ENCODE assay signal across 8 mouse cellular contexts in the genomic region with DNA sequence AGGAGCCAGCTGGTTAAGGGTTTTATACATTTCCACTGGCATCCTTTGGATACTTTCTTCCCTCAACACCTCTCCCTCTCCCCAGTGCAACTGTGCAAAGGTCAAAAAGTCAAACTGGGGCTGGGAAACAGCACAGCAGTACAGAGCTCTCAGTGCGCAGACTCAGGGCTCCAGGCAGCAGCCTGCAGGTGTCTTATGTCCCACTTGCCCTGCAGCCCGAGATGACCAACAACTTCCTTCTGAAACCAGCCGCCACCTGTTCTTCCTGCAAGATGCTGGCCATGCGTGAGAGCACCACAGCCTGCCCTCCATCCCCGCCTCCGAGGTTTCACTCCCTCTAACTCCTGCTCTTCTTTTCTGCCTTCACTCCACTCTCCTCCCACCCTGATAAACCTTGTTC. TPM values are rescaled to one million over a fixed set of nuclear protein-coding genes. Genes with fewer than 3 reads are reported as not detected.
DNase-seq lines count a peak whose midpoint lies in the region; ATAC-seq and TF ChIP-seq lines count a peak whose summit lies in the region.

No protein-coding gene starts in this region.

- TF ChIP-seq CTCF in cortical plate, adult 2 months (IDR thresholded peaks at IDR 0.05; ENCODE audit: extremely low read depth, insufficient read depth, low read length): no peak
- no peak for TF ChIP-seq CTCF in lung, postnatal 0 days (IDR thresholded peaks at IDR 0.05)

- peak overlapping the region; percentile 39 for H3K4me2 ChIP-seq in heart, embryonic 16.5 days (ENCODE audit: low read depth, low read length)
- H3K4me2 ChIP-seq in hindbrain, embryonic 16.5 days (ENCODE audit: low read length): peak overlapping the region; percentile 10; the same call in 1 of the 2 replicates
- H3K4me2 ChIP-seq in lung, postnatal 0 days (replicated peaks; ENCODE audit: low read depth, low read length): 0 out of 2 replicates have a peak overlapping the region, but pooled peaks have one; percentile 11
- H3K4me2 ChIP-seq in stomach, embryonic 14.5 days (replicated peaks; ENCODE audit: low read depth, low read length): no peak overlapping the region

- no peak for DNase-seq in heart, postnatal 14 days
- peak; percentile 39 for DNase-seq in lung, postnatal 0 days (ENCODE audit: low spot score)
- DNase-seq in layer of hippocampus, adult 9-10 months (ENCODE audit: low spot score): no peak
- DNase-seq in adrenal gland, postnatal 25 days: no peak

- H3K27me3 ChIP-seq in heart, embryonic 16.5 days (ENCODE audit: control insufficient read depth, insufficient read depth, low read length): no peaks in the 10 kb centered on the region
- H3K27me3 ChIP-seq in hindbrain, embryonic 16.5 days (replicated peaks; ENCODE audit: control insufficient read depth, insufficient read depth, low read length): no peaks in the 10 kb centered on the region
- no peaks in the 10 kb centered on the region for H3K27me3 ChIP-seq in lung, postnatal 0 days (replicated peaks; ENCODE audit: insufficient read depth, low read length)
- no peaks in the 10 kb centered on the region for H3K27me3 ChIP-seq in stomach, embryonic 14.5 days (ENCODE audit: control insufficient read depth, insufficient read depth, low read length)

- 32% methylated on average over 6 of the region's 6 CpGs for WGBS in heart, embryonic 16.5 days
- WGBS in hindbrain, embryonic 16.5 days: 48% methylated on average over 6 of the region's 6 CpGs
- 11% methylated on average over 6 of the region's 6 CpGs for WGBS in lung, postnatal 0 days
- 16% methylated on average over 6 of the region's 6 CpGs for WGBS in stomach, embryonic 14.5 days

- H3K4me1 ChIP-seq in heart, embryonic 16.5 days (ENCODE audit: control insufficient read depth, insufficient read depth, low read length): peaks cover 34% of the 10 kb centered on the region
- H3K4me1 ChIP-seq in cortical plate, adult 2 months (ENCODE audit: control insufficient read depth, insufficient read depth, low read length): peaks cover 3% of the 10 kb centered on the region; the same call in 1 of the 2 replicates
- peaks cover 29% of the 10 kb centered on the region for H3K4me1 ChIP-seq in hindbrain, embryonic 16.5 days (ENCODE audit: control insufficient read depth, insufficient read depth, low read depth, low read length)
- H3K4me1 ChIP-seq in lung, postnatal 0 days (ENCODE audit: insufficient read depth, low read depth, low read length): peaks cover 10% of the 10 kb centered on the region; the same call in 1 of the 2 replicates
- peaks cover 16% of the 10 kb centered on the region for H3K4me1 ChIP-seq in stomach, embryonic 14.5 days (ENCODE audit: control insufficient read depth, insufficient read depth, low read length)

- H3K9ac ChIP-seq in heart, embryonic 16.5 days (ENCODE audit: low read length): no peak overlapping the region; the same call in 1 of the 2 replicates
- H3K9ac ChIP-seq in hindbrain, embryonic 16.5 days (ENCODE audit: low read depth, low read length): no peak overlapping the region; the same call in 1 of the 2 replicates
- H3K9ac ChIP-seq in lung, postnatal 0 days (replicated peaks; ENCODE audit: low read depth): no peak overlapping the region
- no peak overlapping the region for H3K9ac ChIP-seq in stomach, embryonic 14.5 days (replicated peaks; ENCODE audit: low read depth, low read length)

- TF ChIP-seq POLR2A in cortical plate, adult 2 months (IDR thresholded peaks at IDR 0.05; ENCODE audit: extremely low read depth, insufficient read depth, low read length): 0 out of 2 replicates have a peak, but pooled peaks have one; percentile 8

- no peak for ATAC-seq in heart, embryonic 16.5 days (replicated peaks; ENCODE audit: extremely low read depth, insufficient read depth, low FRiP score)
- no peak for ATAC-seq in hindbrain, embryonic 16.5 days
- ATAC-seq in lung, postnatal 0 days: no peak
- no peak for ATAC-seq in stomach, embryonic 14.5 days (ENCODE audit: insufficient number of reproducible peaks, insufficient read depth, low FRiP score, low read depth)

- no peaks in the 10 kb centered on the region for H3K9me3 ChIP-seq in heart, embryonic 16.5 days (replicated peaks; ENCODE audit: control insufficient read depth, low read length)
- no peaks in the 10 kb centered on the region for H3K9me3 ChIP-seq in hindbrain, embryonic 16.5 days (ENCODE audit: control insufficient read depth, low read length)
- no peaks in the 10 kb centered on the region for H3K9me3 ChIP-seq in lung, postnatal 0 days (ENCODE audit: low read length)
- H3K9me3 ChIP-seq in stomach, embryonic 14.5 days (ENCODE audit: control insufficient read depth, low read depth, low read length): no peaks in the 10 kb centered on the region

- intact Hi-C loops in heart, postnatal 14 days (cut with DNase I): no loop called here

- H3K4me3 ChIP-seq in heart, embryonic 16.5 days (ENCODE audit: low read length): no peak overlapping the region
- no peak overlapping the region for H3K4me3 ChIP-seq in cortical plate, adult 2 months (ENCODE audit: insufficient read depth, low read length)
- H3K4me3 ChIP-seq in hindbrain, embryonic 16.5 days (ENCODE audit: low read length): no peak overlapping the region
- H3K4me3 ChIP-seq in lung, postnatal 0 days (ENCODE audit: low read depth, low read length): no peak overlapping the region
- H3K4me3 ChIP-seq in stomach, embryonic 14.5 days (ENCODE audit: low read depth, low read length): no peak overlapping the region

- H3K27ac ChIP-seq in heart, embryonic 16.5 days (ENCODE audit: low read length): peak overlapping the region; percentile 86
- H3K27ac ChIP-seq in cortical plate, adult 2 months (ENCODE audit: insufficient read depth, low read length): no peak overlapping the region
- H3K27ac ChIP-seq in hindbrain, embryonic 16.5 days (ENCODE audit: low read depth, low read length): peak overlapping the region; percentile 48
- H3K27ac ChIP-seq in lung, postnatal 0 days (ENCODE audit: low read length): peak overlapping the region; percentile 51; the same call in 1 of the 2 replicates
- peak overlapping the region; percentile 61; the same call in 1 of the 2 replicates for H3K27ac ChIP-seq in stomach, embryonic 14.5 days (ENCODE audit: low read length)

- no peak for TF ChIP-seq EP300 in lung, postnatal 0 days (IDR thresholded peaks at IDR 0.05)

- H3K36me3 ChIP-seq in heart, embryonic 16.5 days (ENCODE audit: control insufficient read depth, insufficient read depth): no peaks in the 10 kb centered on the region
- H3K36me3 ChIP-seq in hindbrain, embryonic 16.5 days (ENCODE audit: control insufficient read depth, insufficient read depth, low read length): no peaks in the 10 kb centered on the region
- no peaks in the 10 kb centered on the region for H3K36me3 ChIP-seq in lung, postnatal 0 days (ENCODE audit: insufficient read depth, low read length)
- no peaks in the 10 kb centered on the region for H3K36me3 ChIP-seq in stomach, embryonic 14.5 days (ENCODE audit: control insufficient read depth, insufficient read depth, low read length)

RNA-seq across cellular contexts. Expression of gene Bicral, which starts 5.6 kb away (rescaled TPM):
- polyA plus RNA-seq in heart, embryonic 16.5 days (2015; fragmentation: Nextera tagmentation; extraction: Ambion mirVana): 3.5 and 3.9 TPM in 2 replicates
- total RNA-seq in heart, postnatal 14 days (2021): 10 to 100 TPM; 13.1 to 15.4 TPM
- 33.1 and 33.9 TPM in 2 replicates for polyA plus RNA-seq in cortical plate, adult 2 months (2012; rRNA removed)
- 6.0 and 6.2 TPM in 2 replicates for polyA plus RNA-seq in hindbrain, embryonic 16.5 days (2015; fragmentation: Nextera tagmentation; extraction: Ambion mirVana)
- 3.0 and 3.4 TPM in 2 replicates for polyA plus RNA-seq in lung, postnatal 0 days (2015; fragmentation: Nextera tagmentation; extraction: Ambion mirVana)
- polyA plus RNA-seq in stomach, embryonic 14.5 days (2014; fragmentation: Nextera tagmentation; extraction: Ambion mirVana): 6.0 and 6.6 TPM in 2 replicates
- 24.6 and 26.0 TPM in 2 replicates for total RNA-seq in adrenal gland, postnatal 25 days (2021)

RNA-seq across cellular contexts. Expression of gene Tbcc, which starts 37.8 kb away (rescaled TPM):
- polyA plus RNA-seq in heart, embryonic 16.5 days (2015; fragmentation: Nextera tagmentation; extraction: Ambion mirVana): 40.3 and 42.9 TPM in 2 replicates
- 10 to 100 TPM; 17.6 to 20.0 TPM for total RNA-seq in heart, postnatal 14 days (2021)
- polyA plus RNA-seq in cortical plate, adult 2 months (2012; rRNA removed): 25.6 and 26.1 TPM in 2 replicates
- polyA plus RNA-seq in hindbrain, embryonic 16.5 days (2015; fragmentation: Nextera tagmentation; extraction: Ambion mirVana): 52.6 and 53.6 TPM in 2 replicates
- 47.7 and 51.0 TPM in 2 replicates for polyA plus RNA-seq in lung, postnatal 0 days (2015; fragmentation: Nextera tagmentation; extraction: Ambion mirVana)
- 52.6 and 54.3 TPM in 2 replicates for polyA plus RNA-seq in stomach, embryonic 14.5 days (2014; fragmentation: Nextera tagmentation; extraction: Ambion mirVana)
- total RNA-seq in adrenal gland, postnatal 25 days (2021): 19.7 and 24.3 TPM in 2 replicates

RNA-seq across cellular contexts. Expression of gene Prph2, which starts 57.5 kb away (rescaled TPM):
- polyA plus RNA-seq in heart, embryonic 16.5 days (2015; fragmentation: Nextera tagmentation; extraction: Ambion mirVana): not detected in 2 replicates
- not detected for total RNA-seq in heart, postnatal 14 days (2021)
- not detected in 2 replicates for polyA plus RNA-seq in cortical plate, adult 2 months (2012; rRNA removed)
- not detected in 2 replicates for polyA plus RNA-seq in hindbrain, embryonic 16.5 days (2015; fragmentation: Nextera tagmentation; extraction: Ambion mirVana)
- not detected in 2 replicates for polyA plus RNA-seq in lung, postnatal 0 days (2015; fragmentation: Nextera tagmentation; extraction: Ambion mirVana)
- not detected in 2 replicates for polyA plus RNA-seq in stomach, embryonic 14.5 days (2014; fragmentation: Nextera tagmentation; extraction: Ambion mirVana)
- total RNA-seq in adrenal gland, postnatal 25 days (2021): not detected in 2 replicates
